ENCODE assay signal across 8 mouse cellular contexts in genomic region chr3:138528265-138528664, GRCm38 (mm10). TPM values are rescaled to one million over a fixed set of nuclear protein-coding genes. Genes with fewer than 3 reads are reported as not detected.
A peak's percentile ranks its signal among the peaks of the same experiment; 100 is the strongest.
DNase-seq lines count a peak whose midpoint lies in the region; ATAC-seq and TF ChIP-seq lines count a peak whose summit lies in the region.

No protein-coding gene starts in this region.

- no peaks in the 10 kb centered on the region for H3K9me3 ChIP-seq in embryonic facial prominence, embryonic 11.5 days (replicated peaks; ENCODE audit: control insufficient read depth, low read length)
- H3K9me3 ChIP-seq in intestine, embryonic 15.5 days: no peaks in the 10 kb centered on the region
- H3K9me3 ChIP-seq in neural tube, embryonic 13.5 days: no peaks in the 10 kb centered on the region

- no peak for ATAC-seq in embryonic facial prominence, embryonic 11.5 days (replicated peaks; ENCODE audit: insufficient number of reproducible peaks, low FRiP score, low TSS enrichment, low read depth)
- ATAC-seq in intestine, embryonic 15.5 days: no peak
- ATAC-seq in neural tube, embryonic 13.5 days (ENCODE audit: low read depth): no peak

- 2% methylated on average over 16 of the region's 16 CpGs for whole genome bisulfite sequencing in embryonic facial prominence, embryonic 11.5 days
- 2% methylated on average over 16 of the region's 16 CpGs for WGBS in intestine, embryonic 15.5 days
- 2% methylated on average over 16 of the region's 16 CpGs for WGBS in neural tube, embryonic 13.5 days

- H3K27ac ChIP-seq in left cerebral cortex, adult 2 months: peak overlapping the region; percentile 78; the same call in 1 of the 2 replicates
- no peak overlapping the region for H3K27ac ChIP-seq in embryonic facial prominence, embryonic 11.5 days (replicated peaks; ENCODE audit: low read depth, low read length)
- H3K27ac ChIP-seq in intestine, embryonic 15.5 days: no peak overlapping the region
- H3K27ac ChIP-seq in neural tube, embryonic 13.5 days (replicated peaks): peak overlapping the region; percentile 98

- TF ChIP-seq CTCF in left cerebral cortex, adult 2 months (IDR thresholded peaks at IDR 0.05): no peak

- intact Hi-C loops in left cerebral cortex, adult 2 months (cut with DNase I): loop anchor here (10.0 kb wide), 1 partner anchor 547 kb away; the partner anchor contains the start of gene Rap1gds1

- no peaks in the 10 kb centered on the region for H3K4me1 ChIP-seq in embryonic facial prominence, embryonic 11.5 days (ENCODE audit: control insufficient read depth, insufficient read depth, low read length)
- peaks cover 17% of the 10 kb centered on the region for H3K4me1 ChIP-seq in intestine, embryonic 15.5 days (replicated peaks)
- peaks cover 53% of the 10 kb centered on the region for H3K4me1 ChIP-seq in neural tube, embryonic 13.5 days (replicated peaks)

- H3K27me3 ChIP-seq in embryonic facial prominence, embryonic 11.5 days (ENCODE audit: control insufficient read depth, insufficient read depth, low read length): no peaks in the 10 kb centered on the region
- H3K27me3 ChIP-seq in intestine, embryonic 15.5 days (replicated peaks): no peaks in the 10 kb centered on the region
- H3K27me3 ChIP-seq in neural tube, embryonic 13.5 days: no peaks in the 10 kb centered on the region

- H3K4me3 ChIP-seq in left cerebral cortex, adult 2 months: peak overlapping the region; percentile 83
- H3K4me3 ChIP-seq in embryonic facial prominence, embryonic 11.5 days (ENCODE audit: low read depth, low read length): peak overlapping the region; percentile 99
- H3K4me3 ChIP-seq in intestine, embryonic 15.5 days (replicated peaks): peak overlapping the region; percentile 100
- H3K4me3 ChIP-seq in neural tube, embryonic 13.5 days: peak overlapping the region; percentile 98

- H3K9ac ChIP-seq in embryonic facial prominence, embryonic 11.5 days (replicated peaks; ENCODE audit: low read length): peak overlapping the region; percentile 94
- peak overlapping the region; percentile 97 for H3K9ac ChIP-seq in intestine, embryonic 15.5 days
- H3K9ac ChIP-seq in neural tube, embryonic 13.5 days: peak overlapping the region; percentile 97

- DNase-seq in left cerebral cortex, adult 2 months (ENCODE audit: extremely low spot score in 1 of 2, low spot score in 2 of 2): no peak
- no peak for DNase-seq in left cerebral cortex, adult 11 months (ENCODE audit: low spot score)
- DNase-seq in embryonic facial prominence, embryonic 11.5 days (ENCODE audit: low spot score): no peak
- no peak for DNase-seq in left cerebral cortex, adult 18-20 months (ENCODE audit: low spot score in 2 of 2)
- DNase-seq in right cerebral cortex, postnatal 10 days (ENCODE audit: low spot score in 2 of 2): no peak
- no peak for DNase-seq in thymus, postnatal 4 days

- peak overlapping the region; percentile 70 for H3K4me2 ChIP-seq in embryonic facial prominence, embryonic 11.5 days (ENCODE audit: low read depth, low read length)
- H3K4me2 ChIP-seq in intestine, embryonic 15.5 days (replicated peaks): peak overlapping the region; percentile 72
- H3K4me2 ChIP-seq in neural tube, embryonic 13.5 days: peak overlapping the region; percentile 80

- H3K36me3 ChIP-seq in embryonic facial prominence, embryonic 11.5 days (replicated peaks; ENCODE audit: control insufficient read depth, insufficient read depth, low read depth, low read length): no peaks in the 10 kb centered on the region
- no peaks in the 10 kb centered on the region for H3K36me3 ChIP-seq in intestine, embryonic 15.5 days
- no peaks in the 10 kb centered on the region for H3K36me3 ChIP-seq in neural tube, embryonic 13.5 days

RNA-seq across cellular contexts. Expression of gene Eif4e, which starts 2.3 kb away (rescaled TPM):
- 100 to 1,000 TPM; 181 to 197 TPM for total RNA-seq in left cerebral cortex, adult 2 months (2021)
- polyA plus RNA-seq in embryonic facial prominence, embryonic 11.5 days (2014; fragmentation: Nextera tagmentation; extraction: Ambion mirVana): 559 and 560 TPM in 2 replicates
- polyA plus RNA-seq in intestine, embryonic 15.5 days (2015; fragmentation: Nextera tagmentation; extraction: Ambion mirVana): 308 and 309 TPM in 2 replicates
- polyA plus RNA-seq in neural tube, embryonic 13.5 days (2015; fragmentation: Nextera tagmentation; extraction: Ambion mirVana): 300 and 384 TPM in 2 replicates
- total RNA-seq in left cerebral cortex, adult 18-20 months (2021): 100 to 1,000 TPM; 189 to 215 TPM

RNA-seq across cellular contexts. Expression of gene Metap1, which starts 39.0 kb away (rescaled TPM):
- total RNA-seq in left cerebral cortex, adult 2 months (2021): 10 to 100 TPM; 40.7 to 44.3 TPM
- 54.2 and 58.3 TPM in 2 replicates for polyA plus RNA-seq in embryonic facial prominence, embryonic 11.5 days (2014; fragmentation: Nextera tagmentation; extraction: Ambion mirVana)
- polyA plus RNA-seq in intestine, embryonic 15.5 days (2015; fragmentation: Nextera tagmentation; extraction: Ambion mirVana): 48.0 and 48.4 TPM in 2 replicates
- polyA plus RNA-seq in neural tube, embryonic 13.5 days (2015; fragmentation: Nextera tagmentation; extraction: Ambion mirVana): 46.1 and 53.1 TPM in 2 replicates
- total RNA-seq in left cerebral cortex, adult 18-20 months (2021): 10 to 100 TPM; 43.7 to 46.0 TPM

Comparison
In these comparisons a context has a peak if more than half of its experiments do, and no peak if none do; other contexts are left out.
1. H3K27ac ChIP-seq: peak in left cerebral cortex, adult 2 months (single experiment) and neural tube, embryonic 13.5 days (single experiment); none in embryonic facial prominence, embryonic 11.5 days (single experiment) and intestine, embryonic 15.5 days (single experiment).
2. Peak in every context shown above with its lines, with median percentiles within 50 percentile points of each other: H3K4me3 ChIP-seq, H3K4me2 ChIP-seq and H3K9ac ChIP-seq.